Mouse (Mus musculus): ENCODE results near the gene a.

DNA sequence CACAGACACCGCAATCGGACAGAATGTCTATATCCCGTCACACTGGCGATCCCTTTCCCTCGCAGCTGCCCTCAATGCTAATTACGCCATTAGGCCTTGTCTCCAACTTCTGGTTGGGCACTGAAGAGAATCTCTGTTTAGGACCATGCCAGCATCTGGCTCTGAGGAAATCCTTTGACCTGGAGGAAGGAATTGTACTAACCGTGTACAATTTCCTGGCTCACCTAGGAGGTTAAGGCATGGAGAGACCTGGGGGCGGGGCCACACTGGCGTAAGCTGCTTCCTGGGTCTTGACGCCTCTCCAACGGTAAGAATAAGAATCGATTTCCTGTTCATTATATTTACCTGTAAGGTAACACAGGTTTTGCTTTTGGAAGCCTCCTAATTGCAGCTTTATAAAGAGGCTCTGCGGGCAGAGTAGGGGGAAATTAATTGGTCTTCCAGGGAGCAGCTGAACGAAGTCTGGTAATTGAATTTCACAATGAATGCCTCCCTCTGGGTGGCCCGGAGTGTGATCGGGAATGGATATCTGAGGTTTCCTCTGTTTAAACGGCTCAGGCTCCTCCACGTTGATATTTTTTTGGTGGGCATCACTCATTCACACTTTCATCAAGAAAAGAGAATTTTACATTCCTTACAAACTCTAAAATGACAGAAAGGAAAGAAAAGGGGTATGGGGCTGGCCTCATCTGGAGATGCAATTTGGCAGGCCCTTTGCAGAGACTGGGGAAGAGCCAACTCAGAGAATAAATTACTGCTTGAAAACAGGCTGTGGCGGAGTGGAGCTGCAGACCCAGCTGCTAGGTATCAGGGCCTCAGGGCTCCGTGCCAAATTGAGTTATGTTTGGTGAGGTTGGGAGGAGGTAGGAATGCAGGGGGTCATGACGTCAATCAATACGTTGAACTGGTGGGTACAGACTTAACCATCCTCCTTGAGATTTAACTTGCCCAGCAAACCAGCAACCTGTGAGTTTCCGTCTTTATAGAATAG lies 41.9 kb upstream of the a start:
- TF ChIP-seq CTCF (IDR thresholded peaks at IDR 0.05; ENCODE audit: control insufficient read depth, insufficient read depth, low read length) = no peak
- TF ChIP-seq POLR2A (IDR thresholded peaks at IDR 0.05; ENCODE audit: borderline replicate concordance, control insufficient read depth, low read depth, low read length) = no peak

All from bone marrow, adult 2 months (tissue).